Mouse (Mus musculus) liver, adult (tissue): ENCODE results near the gene Hmgn1.
A peak's percentile ranks its signal among the peaks of the same experiment; 100 is the strongest.

Experiments used
- GATA4 ChIP-seq: IDR thresholded peaks from 2 replicates; pipeline ENCODE4 v1.6.1; 2014; ENCODE audit warnings: mild to moderate bottlenecking, low read length; ENCODE audit not compliant: insufficient replicate concordance

The Hmgn1 gene

DNA sequence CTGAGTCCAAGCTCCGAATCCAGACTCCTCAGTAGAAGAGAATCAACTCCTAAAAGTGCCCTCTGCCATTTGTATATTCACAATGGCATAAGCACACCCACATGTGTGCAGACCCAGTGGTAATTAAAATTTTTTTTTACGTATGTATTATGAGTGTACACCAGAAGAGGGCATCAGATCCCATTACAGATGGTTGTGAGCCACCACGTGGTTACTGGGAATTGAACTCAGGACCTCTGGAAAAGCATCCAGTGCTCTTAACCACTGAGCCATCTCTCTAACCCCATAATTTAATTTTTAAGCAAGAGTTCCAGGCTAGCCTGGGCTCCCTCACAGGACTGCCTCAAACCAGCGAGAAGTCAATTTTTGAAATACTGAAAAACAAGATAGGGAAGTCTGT is 40.1 kb downstream of the Hmgn1 start:
- no peak for TF ChIP-seq GATA4

DNA sequence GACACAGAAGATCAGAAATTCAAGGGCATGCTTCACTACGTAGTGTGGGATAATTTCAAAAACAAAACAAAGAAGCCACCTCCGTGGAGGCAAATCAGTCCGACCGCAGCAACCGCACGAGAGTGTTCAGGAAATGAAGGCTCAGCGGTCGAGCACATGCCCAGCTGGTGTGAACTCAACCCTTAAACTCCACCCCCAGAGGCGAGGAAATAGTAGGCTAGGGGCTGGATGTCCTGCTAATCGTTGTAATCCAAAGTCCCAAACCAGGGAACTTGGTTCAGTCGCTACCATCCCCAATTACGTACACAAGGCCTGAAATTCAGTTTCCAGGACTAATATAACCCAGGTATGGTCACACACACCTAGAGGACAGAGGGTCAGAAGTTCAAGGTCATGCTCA is 40.5 kb downstream of the Hmgn1 start:
- no peak for TF ChIP-seq GATA4

DNA sequence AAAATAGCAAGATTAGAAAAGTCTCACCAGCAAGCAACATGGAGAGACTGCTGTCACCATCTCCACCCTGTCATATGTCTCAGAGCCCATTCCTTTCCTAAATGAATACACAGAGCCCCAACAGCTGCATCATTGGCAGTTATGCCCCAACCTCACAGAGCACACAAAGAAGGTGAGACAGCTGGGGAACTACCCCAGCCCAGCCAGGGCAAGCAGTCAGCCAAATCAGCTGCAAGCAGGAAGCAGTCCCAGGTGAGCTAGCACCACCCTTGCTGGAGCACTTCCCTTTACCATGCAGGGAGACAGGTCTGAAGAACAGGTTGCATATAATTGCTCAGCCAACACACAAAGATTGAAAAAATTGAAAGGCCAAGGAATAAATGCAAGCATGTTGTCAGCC is 41.9 kb downstream of the Hmgn1 start:
- TF ChIP-seq GATA4, result no peak

DNA sequence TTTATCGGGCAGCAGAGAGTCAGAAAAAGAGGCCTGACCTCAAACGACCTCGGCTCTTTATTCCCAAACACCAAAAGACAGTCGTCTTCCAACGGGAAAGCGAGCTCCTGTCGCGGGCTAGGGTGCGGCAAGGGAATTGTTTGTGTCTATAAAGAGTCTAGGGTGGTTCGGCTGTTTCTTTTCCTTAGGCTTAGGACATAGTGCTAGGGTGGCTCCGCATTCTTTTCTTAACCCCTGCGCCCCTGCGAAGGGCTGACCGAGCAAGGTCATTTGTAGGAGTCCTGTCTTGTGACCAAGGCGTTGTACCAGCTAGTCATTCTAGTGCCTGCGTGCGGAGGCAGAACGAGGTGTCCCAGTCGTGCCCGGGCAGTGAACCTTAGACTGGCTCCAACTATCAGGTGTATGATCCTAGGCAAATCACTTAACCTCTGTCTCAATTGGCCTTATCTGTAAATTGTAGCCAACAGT is 44.3 kb downstream of the Hmgn1 start:
- peak; percentile 22; the same call in 1 of the 2 replicates for TF ChIP-seq GATA4

DNA sequence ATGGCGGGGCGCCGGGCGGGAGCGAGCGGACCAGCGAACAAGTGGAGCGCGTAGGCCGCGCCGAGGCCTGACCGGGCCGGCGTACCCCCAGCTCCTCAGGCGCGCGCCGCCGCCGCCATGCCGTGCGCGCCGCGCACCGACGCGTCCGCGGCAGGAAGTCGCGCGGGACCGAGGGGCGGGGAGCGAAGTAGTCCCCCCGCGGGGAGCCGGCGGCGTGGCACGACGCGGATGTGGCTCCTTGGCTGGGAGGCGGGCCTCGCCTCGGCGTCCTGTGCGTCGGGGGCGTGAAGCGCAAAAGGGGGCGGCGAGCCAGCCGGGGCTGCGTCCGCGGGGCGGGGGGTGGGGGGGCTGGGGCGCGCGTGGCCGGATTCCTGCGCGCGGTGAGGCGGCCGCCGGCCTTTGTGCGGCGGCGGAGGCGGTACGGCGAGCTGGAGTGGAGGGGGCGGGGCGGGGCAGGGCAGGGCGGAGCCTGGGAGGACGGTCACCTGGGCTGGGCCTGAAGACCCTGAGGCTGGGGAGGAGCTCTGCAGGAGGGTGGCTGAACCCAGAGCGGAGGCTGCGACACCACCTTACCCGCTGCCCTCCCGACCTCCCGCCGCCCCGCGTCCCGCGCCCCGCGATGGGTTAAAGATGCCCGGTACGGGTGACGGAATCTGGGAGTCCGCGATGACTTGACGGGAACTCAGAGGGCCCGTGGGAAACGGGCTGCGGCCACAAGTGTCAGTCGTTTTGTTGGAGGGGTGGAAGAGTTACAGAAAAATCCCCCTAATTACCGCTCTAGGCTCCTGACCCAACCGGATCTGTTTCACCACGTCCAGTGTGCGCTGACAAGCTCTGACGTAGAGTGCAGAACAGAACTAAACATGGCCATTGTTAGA is 45.0 kb downstream of the Hmgn1 start, which contains the start of gene Brwd1:
Brwd1 (minus strand) TSS at position 226 of the 878 bp plus-strand sequence.
- TF ChIP-seq GATA4, result no peak; the same call in 1 of the 2 replicates

DNA sequence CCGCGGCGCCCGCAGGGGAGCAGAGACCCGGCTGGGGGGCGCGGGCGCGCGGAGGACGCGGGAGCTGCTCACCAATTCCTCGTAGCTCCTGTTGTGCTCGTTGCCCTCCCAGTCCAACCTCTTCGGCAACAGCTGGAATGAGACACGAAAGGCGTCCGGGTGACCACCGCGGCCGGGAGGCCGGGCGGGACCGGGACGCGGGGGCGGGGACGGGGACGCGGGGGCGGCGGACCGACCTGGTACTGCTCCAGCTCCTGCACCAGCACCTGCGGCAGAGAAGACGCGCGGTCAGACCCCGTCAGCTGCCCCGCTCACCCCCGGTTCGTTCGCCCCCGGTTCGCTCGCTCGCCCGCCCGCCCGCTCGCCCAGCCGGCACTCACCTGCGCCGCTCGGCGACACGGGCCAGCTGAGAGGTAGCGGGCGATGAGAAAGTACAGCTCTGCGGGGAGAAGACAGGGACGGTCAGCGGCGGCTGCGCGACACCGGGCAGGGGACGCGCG is 45.7 kb downstream of the Hmgn1 start:
- TF ChIP-seq GATA4, result no peak

DNA sequence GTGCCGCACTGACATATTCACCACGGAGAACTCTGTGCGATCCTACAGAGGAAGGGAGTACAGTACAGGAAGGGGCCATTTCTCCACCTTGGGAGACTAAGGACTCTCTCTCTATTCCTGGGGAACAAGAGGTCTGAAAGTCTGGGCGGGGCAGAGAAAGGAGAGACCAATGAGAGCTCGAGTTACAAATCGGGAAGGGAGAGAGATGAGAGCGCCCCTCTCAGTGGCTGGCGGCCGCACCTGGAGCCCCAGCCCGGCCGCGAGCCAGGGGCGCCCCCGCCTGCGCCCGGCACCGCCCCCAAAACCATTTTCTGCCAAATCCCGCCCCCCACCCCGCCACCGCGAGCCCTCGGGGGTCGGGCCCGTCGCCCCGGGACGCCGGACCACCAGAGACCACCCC is 46.2 kb downstream of the Hmgn1 start:
- TF ChIP-seq GATA4, result no peak

DNA sequence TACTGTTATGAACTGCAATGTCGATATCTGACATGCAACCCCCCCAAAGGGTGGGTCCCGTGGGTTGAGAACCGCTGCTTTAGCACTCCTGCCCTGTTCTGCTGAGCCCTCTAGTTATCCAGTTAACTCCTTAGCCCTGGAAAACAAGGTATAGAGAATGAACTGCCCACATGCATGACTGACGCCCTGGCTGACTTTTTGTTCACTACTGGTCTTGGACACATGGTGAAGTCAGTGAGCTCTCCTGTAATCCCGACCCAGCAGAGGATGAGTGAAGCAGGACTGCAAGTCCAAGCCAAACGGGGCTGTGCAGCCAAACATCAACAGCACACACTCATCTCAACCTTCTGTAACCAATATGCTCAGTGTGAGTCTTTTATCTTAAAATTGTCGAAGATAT is 47.0 kb downstream of the Hmgn1 start:
- TF ChIP-seq GATA4, result no peak
